Mouse (Mus musculus): ENCODE data around the gene Itgb6. TPM values are rescaled to one million over a fixed set of nuclear protein-coding genes. Genes with fewer than 3 reads are reported as not detected.

Itgb6 gene
- polyA plus RNA-seq, 1 experiment = not detected

- Histone ChIP-seq H3K4me3 (ENCODE audit: insufficient read depth, low read length) (no peak overlapping the region), H3K27ac (ENCODE audit: insufficient read depth, low read length) (no peak overlapping the region), H3K4me1 (ENCODE audit: control insufficient read depth, insufficient read depth, low read length) (no peaks in the 10 kb centered on the region; the same call in 1 of the 2 replicates)
- TF ChIP-seq CTCF (IDR thresholded peaks at IDR 0.05; ENCODE audit: extremely low read depth, insufficient read depth, low read length) = no peak
- TF ChIP-seq POLR2A (IDR thresholded peaks at IDR 0.05; ENCODE audit: extremely low read depth, insufficient read depth, low read length) = no peak
Observed at GRCm38 (mm10) chr2:60730929-60731328, 8.5 kb upstream of the Itgb6 start.

DNA sequence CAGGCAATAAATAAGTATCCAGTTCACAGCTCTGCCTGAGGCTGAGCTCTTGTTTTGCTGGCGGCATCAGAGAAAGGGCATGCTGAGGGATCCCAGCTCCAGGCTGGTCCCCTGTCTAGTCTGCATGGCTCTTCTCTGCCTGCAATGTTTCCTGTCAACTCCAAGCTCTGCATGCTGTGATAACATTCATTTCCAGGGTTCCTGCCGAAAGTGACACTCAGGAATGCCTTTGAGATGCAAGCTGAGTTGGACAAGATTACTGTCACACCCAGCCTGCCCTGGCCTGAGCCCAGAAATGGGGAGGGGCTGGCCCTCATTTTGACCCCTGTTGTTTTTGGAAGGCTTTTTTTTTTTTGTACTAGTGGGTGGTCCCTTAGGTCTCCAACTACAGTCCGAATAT is 7.6 kb upstream of the Itgb6 start:
- H3K27ac ChIP-seq (ENCODE audit: insufficient read depth, low read length) = no peak overlapping the region
- no peaks in the 10 kb centered on the region; the same call in 1 of the 2 replicates for H3K4me1 ChIP-seq (ENCODE audit: control insufficient read depth, insufficient read depth, low read length)
- no peak overlapping the region for H3K4me3 ChIP-seq (ENCODE audit: insufficient read depth, low read length)
- TF ChIP-seq POLR2A (IDR thresholded peaks at IDR 0.05; ENCODE audit: extremely low read depth, insufficient read depth, low read length) = no peak
- no peak for TF ChIP-seq CTCF (IDR thresholded peaks at IDR 0.05; ENCODE audit: extremely low read depth, insufficient read depth, low read length)

GRCm38 (mm10) chr2:60728902-60729585 is 6.6 kb upstream of the Itgb6 start:
- Histone ChIP-seq H3K4me1 (ENCODE audit: control insufficient read depth, insufficient read depth, low read length) (no peaks in the 10 kb centered on the region; the same call in 1 of the 2 replicates), H3K4me3 (ENCODE audit: insufficient read depth, low read length) (no peak overlapping the region), H3K27ac (ENCODE audit: insufficient read depth, low read length) (no peak overlapping the region)
- TF ChIP-seq POLR2A (IDR thresholded peaks at IDR 0.05; ENCODE audit: extremely low read depth, insufficient read depth, low read length) (no peak), CTCF (IDR thresholded peaks at IDR 0.05; ENCODE audit: extremely low read depth, insufficient read depth, low read length) (no peak)

DNA sequence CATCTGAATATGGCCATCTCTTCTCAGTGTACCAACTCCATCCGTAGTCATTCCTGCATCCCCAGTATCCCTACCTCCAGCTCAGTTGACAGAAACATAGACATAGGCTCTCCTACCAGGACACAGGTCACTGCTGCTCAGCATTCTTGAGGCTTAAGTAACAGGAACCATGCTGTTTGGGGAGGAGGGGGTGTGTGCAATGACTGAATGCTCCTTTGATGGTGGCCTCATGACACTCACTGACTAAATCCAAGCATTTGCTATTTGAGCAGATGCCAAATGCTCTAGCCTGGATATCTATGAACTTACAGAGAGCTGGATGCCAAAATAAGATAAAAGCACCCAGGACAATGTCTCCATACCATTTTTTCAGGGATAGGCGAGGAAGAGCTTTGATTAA is 2.2 kb upstream of the Itgb6 start:
- Histone ChIP-seq H3K4me1 (ENCODE audit: control insufficient read depth, insufficient read depth, low read length) (peaks cover 3% of the 10 kb centered on the region; the same call in 1 of the 2 replicates), H3K4me3 (ENCODE audit: insufficient read depth, low read length) (no peak overlapping the region), H3K27ac (ENCODE audit: insufficient read depth, low read length) (no peak overlapping the region)
- no peak for TF ChIP-seq CTCF (IDR thresholded peaks at IDR 0.05; ENCODE audit: extremely low read depth, insufficient read depth, low read length)
- no peak for TF ChIP-seq POLR2A (IDR thresholded peaks at IDR 0.05; ENCODE audit: extremely low read depth, insufficient read depth, low read length)

DNA sequence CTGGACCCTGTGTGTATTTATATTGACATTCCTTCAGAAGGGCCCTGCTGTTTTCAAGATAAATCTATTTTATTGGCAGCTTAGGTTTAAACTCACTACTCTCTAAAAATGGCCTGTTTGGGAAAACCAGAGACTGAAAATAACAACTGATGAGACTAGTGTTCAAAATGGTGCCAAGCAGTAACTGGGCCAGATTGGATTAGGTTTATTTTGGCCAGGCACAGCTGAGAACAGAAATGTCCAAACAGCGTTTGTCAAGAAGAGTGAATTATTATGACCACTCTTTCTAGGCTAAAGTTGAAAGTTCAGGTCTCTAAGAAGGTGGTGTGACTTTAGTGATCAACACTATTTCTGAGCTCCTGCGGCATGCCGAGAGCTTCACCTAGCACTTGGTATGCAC is 524 bp upstream of the Itgb6 start:
- no peak overlapping the region for H3K27ac ChIP-seq (ENCODE audit: insufficient read depth, low read length)
- H3K4me1 ChIP-seq (ENCODE audit: control insufficient read depth, insufficient read depth, low read length) = peaks cover 3% of the 10 kb centered on the region; the same call in 1 of the 2 replicates
- H3K4me3 ChIP-seq (ENCODE audit: insufficient read depth, low read length) = no peak overlapping the region
- TF ChIP-seq POLR2A (IDR thresholded peaks at IDR 0.05; ENCODE audit: extremely low read depth, insufficient read depth, low read length) (no peak), CTCF (IDR thresholded peaks at IDR 0.05; ENCODE audit: extremely low read depth, insufficient read depth, low read length) (no peak)

DNA sequence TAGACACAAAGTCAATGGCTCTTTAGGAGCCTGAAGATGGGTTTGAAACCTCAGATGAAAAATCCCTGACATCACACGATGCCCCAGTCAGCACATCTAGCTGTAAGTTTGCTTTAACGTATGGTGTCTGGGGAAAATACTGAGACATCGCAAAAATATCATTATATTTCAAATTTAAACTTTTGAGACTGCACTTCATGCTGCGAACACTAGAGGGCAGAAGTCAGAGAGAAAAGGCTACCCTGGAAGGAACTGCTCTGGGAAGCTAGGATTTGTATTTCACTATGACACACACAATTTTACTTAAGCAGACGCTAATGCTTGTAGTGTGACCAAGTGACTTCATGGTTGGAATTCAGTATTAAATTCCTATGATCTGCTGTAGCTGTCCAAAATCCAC is 1.5 kb downstream of the Itgb6 start:
- no peak overlapping the region for H3K27ac ChIP-seq (ENCODE audit: insufficient read depth, low read length)
- H3K4me3 ChIP-seq (ENCODE audit: insufficient read depth, low read length) = no peak overlapping the region
- no peak for TF ChIP-seq POLR2A (IDR thresholded peaks at IDR 0.05; ENCODE audit: extremely low read depth, insufficient read depth, low read length)
- peak; percentile 56; the same call in 1 of the 2 replicates for TF ChIP-seq CTCF (IDR thresholded peaks at IDR 0.05; ENCODE audit: extremely low read depth, insufficient read depth, low read length)
- peaks cover 3% of the 10 kb centered on the region; the same call in 1 of the 2 replicates for H3K4me1 ChIP-seq (ENCODE audit: control insufficient read depth, insufficient read depth, low read length)

GRCm38 (mm10) chr2:60720205-60720604 is 2.2 kb downstream of the Itgb6 start:
- H3K4me1 ChIP-seq (ENCODE audit: control insufficient read depth, insufficient read depth, low read length) = peaks cover 3% of the 10 kb centered on the region; the same call in 1 of the 2 replicates
- no peak overlapping the region for H3K27ac ChIP-seq (ENCODE audit: insufficient read depth, low read length)
- no peak overlapping the region for H3K4me3 ChIP-seq (ENCODE audit: insufficient read depth, low read length)
- TF ChIP-seq POLR2A (IDR thresholded peaks at IDR 0.05; ENCODE audit: extremely low read depth, insufficient read depth, low read length) (no peak), CTCF (IDR thresholded peaks at IDR 0.05; ENCODE audit: extremely low read depth, insufficient read depth, low read length) (no peak)

GRCm38 (mm10) chr2:60717348-60717747 is 5.1 kb downstream of the Itgb6 start:
- no peak for TF ChIP-seq POLR2A (IDR thresholded peaks at IDR 0.05; ENCODE audit: extremely low read depth, insufficient read depth, low read length)
- TF ChIP-seq CTCF (IDR thresholded peaks at IDR 0.05; ENCODE audit: extremely low read depth, insufficient read depth, low read length) = no peak
- Histone ChIP-seq H3K4me3 (ENCODE audit: insufficient read depth, low read length) (peak overlapping the region; percentile 0; the same call in 1 of the 2 replicates), H3K4me1 (ENCODE audit: control insufficient read depth, insufficient read depth, low read length) (peaks cover 1% of the 10 kb centered on the region; the same call in 1 of the 2 replicates), H3K27ac (ENCODE audit: insufficient read depth, low read length) (no peak overlapping the region)

DNA sequence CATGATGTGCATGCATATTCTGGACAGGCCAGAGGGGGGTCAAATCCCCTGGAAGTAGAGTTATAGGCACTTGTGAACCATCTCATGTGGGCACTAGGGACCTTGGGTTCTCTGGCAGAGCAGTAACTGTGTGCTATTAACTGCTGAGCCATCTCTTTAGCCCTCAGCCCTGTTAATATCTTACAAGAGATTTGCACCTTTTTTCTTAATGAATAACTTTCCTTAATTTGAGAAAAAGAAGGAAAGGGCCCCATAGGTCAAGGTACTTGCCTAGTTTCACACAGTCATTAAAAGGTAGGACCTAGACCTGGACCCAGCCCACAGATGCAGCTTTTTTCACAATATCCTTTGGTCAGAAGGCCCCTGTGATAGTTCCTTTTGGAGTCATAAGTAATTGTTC is 5.9 kb downstream of the Itgb6 start:
- Histone ChIP-seq H3K4me1 (ENCODE audit: control insufficient read depth, insufficient read depth, low read length) (no peaks in the 10 kb centered on the region), H3K4me3 (ENCODE audit: insufficient read depth, low read length) (no peak overlapping the region), H3K27ac (ENCODE audit: insufficient read depth, low read length) (no peak overlapping the region)
- TF ChIP-seq CTCF (IDR thresholded peaks at IDR 0.05; ENCODE audit: extremely low read depth, insufficient read depth, low read length) (no peak), POLR2A (IDR thresholded peaks at IDR 0.05; ENCODE audit: extremely low read depth, insufficient read depth, low read length) (no peak)

GRCm38 (mm10) chr2:60715771-60716170 is 6.7 kb downstream of the Itgb6 start:
- no peak overlapping the region for H3K27ac ChIP-seq (ENCODE audit: insufficient read depth, low read length)
- no peak overlapping the region for H3K4me3 ChIP-seq (ENCODE audit: insufficient read depth, low read length)
- no peaks in the 10 kb centered on the region for H3K4me1 ChIP-seq (ENCODE audit: control insufficient read depth, insufficient read depth, low read length)
- TF ChIP-seq POLR2A (IDR thresholded peaks at IDR 0.05; ENCODE audit: extremely low read depth, insufficient read depth, low read length) = no peak
- TF ChIP-seq CTCF (IDR thresholded peaks at IDR 0.05; ENCODE audit: extremely low read depth, insufficient read depth, low read length) = no peak

Measured in cortical plate, adult 2 months (tissue).